Mouse (Mus musculus): ENCODE results near the gene Gjb4. TPM values are rescaled to one million over a fixed set of nuclear protein-coding genes. Genes with fewer than 3 reads are reported as not detected.
A peak's percentile ranks its signal among the peaks of the same experiment; 100 is the strongest.

The Gjb4 gene
- total RNA-seq, 2 experiments from 2014 or later = not detected

GRCm38 (mm10) chr4:127354506-127355485 lies 915 bp upstream of the Gjb4 start:
- DNase-seq (ENCODE audit: low spot score in 2 of 2) = no peak

GRCm38 (mm10) chr4:127352594-127352993 lies 1.3 kb downstream of the Gjb4 start:
- no peak for DNase-seq (ENCODE audit: low spot score in 2 of 2)
- intact Hi-C loops (cut with DNase I) = no loop called here

More at GRCm38 (mm10) chr4:127354506-127355485, 915 bp upstream of the Gjb4 start:
- intact Hi-C loops (cut with DNase I) = no loop called here

- intact Hi-C loops (cut with DNase I) = no loop called here
- no peak for DNase-seq (ENCODE audit: low spot score in 2 of 2)
Measured at GRCm38 (mm10) chr4:127349560-127350300, 4.2 kb downstream of the Gjb4 start.

GRCm38 (mm10) chr4:127345000-127345399 lies 8.9 kb downstream of the Gjb4 start:
- intact Hi-C loops (cut with DNase I) = no loop called here

GRCm38 (mm10) chr4:127341372-127341771 lies 12.5 kb downstream of the Gjb4 start:
- intact Hi-C loops (cut with DNase I) = no loop called here
- DNase-seq (ENCODE audit: low spot score in 2 of 2) = no peak

More at GRCm38 (mm10) chr4:127345000-127345399, 8.9 kb downstream of the Gjb4 start:
- DNase-seq (ENCODE audit: low spot score in 2 of 2) = no peak

GRCm38 (mm10) chr4:127337668-127338067 lies 16.2 kb downstream of the Gjb4 start:
- DNase-seq (ENCODE audit: low spot score in 2 of 2) = no peak
- intact Hi-C loops (cut with DNase I) = no loop called here

- intact Hi-C loops (cut with DNase I) = no loop called here
- DNase-seq (ENCODE audit: low spot score in 2 of 2) = no peak
Measured at GRCm38 (mm10) chr4:127334870-127335504, 18.9 kb downstream of the Gjb4 start.

- intact Hi-C loops (cut with DNase I) = no loop called here
- DNase-seq (ENCODE audit: low spot score in 2 of 2) = no peak
Measured at GRCm38 (mm10) chr4:127331171-127331570, 22.7 kb downstream of the Gjb4 start.

- peak; percentile 36 to 47 for DNase-seq (ENCODE audit: low spot score in 2 of 2)
- intact Hi-C loops (cut with DNase I) = no loop called here
Measured at GRCm38 (mm10) chr4:127330181-127331100, 23.4 kb downstream of the Gjb4 start, which contains the start of gene Gjb3. Gene Gjb3, minus strand, starts transcription at chr4:127330844.

GRCm38 (mm10) chr4:127329751-127330150 lies 24.1 kb downstream of the Gjb4 start:
- DNase-seq (ENCODE audit: low spot score in 2 of 2) = no peak
- intact Hi-C loops (cut with DNase I) = loop anchor here (10.0 kb wide), 1 partner anchor 165 kb away; the partner anchor contains the start of gene Dlgap3

GRCm38 (mm10) chr4:127329046-127329445 lies 24.8 kb downstream of the Gjb4 start:
- intact Hi-C loops (cut with DNase I) = loop anchor here (10.0 kb wide), 1 partner anchor 164 kb away; the partner anchor contains the start of gene Dlgap3
- DNase-seq (ENCODE audit: low spot score in 2 of 2) = no peak

- intact Hi-C loops (cut with DNase I) = loop anchor here (10.0 kb wide), 1 partner anchor 164 kb away; the partner anchor contains the start of gene Dlgap3
- no peak for DNase-seq (ENCODE audit: low spot score in 2 of 2)
Measured at GRCm38 (mm10) chr4:127328378-127328777, 25.5 kb downstream of the Gjb4 start.

- no peak for DNase-seq (ENCODE audit: low spot score in 2 of 2)
- intact Hi-C loops (cut with DNase I) = loop anchor here (10.0 kb wide), 1 partner anchor 163 kb away; the partner anchor contains the start of gene Dlgap3
Measured at GRCm38 (mm10) chr4:127327749-127328148, 26.1 kb downstream of the Gjb4 start.

- no peak for DNase-seq (ENCODE audit: low spot score in 2 of 2)
- intact Hi-C loops (cut with DNase I) = loop anchor here (10.0 kb wide), 1 partner anchor 162 kb away; the partner anchor contains the start of gene Dlgap3
Measured at GRCm38 (mm10) chr4:127327258-127327657, 26.6 kb downstream of the Gjb4 start.

GRCm38 (mm10) chr4:127325276-127325675 lies 28.6 kb downstream of the Gjb4 start:
- intact Hi-C loops (cut with DNase I) = loop anchor here (10.0 kb wide), 1 partner anchor 160 kb away; the partner anchor contains the start of gene Dlgap3
- DNase-seq (ENCODE audit: low spot score in 2 of 2) = no peak

GRCm38 (mm10) chr4:127324759-127325158 lies 29.1 kb downstream of the Gjb4 start:
- intact Hi-C loops (cut with DNase I) = loop anchor here (10.0 kb wide), 1 partner anchor 160 kb away; the partner anchor contains the start of gene Dlgap3
- peak; percentile 86 to 88 for DNase-seq (ENCODE audit: low spot score in 2 of 2)

- DNase-seq (ENCODE audit: low spot score in 2 of 2) = no peak
- intact Hi-C loops (cut with DNase I) = loop anchor here (10.0 kb wide), 1 partner anchor 159 kb away; the partner anchor contains the start of gene Dlgap3
Measured at GRCm38 (mm10) chr4:127324296-127324695, 29.6 kb downstream of the Gjb4 start.

- intact Hi-C loops (cut with DNase I) = loop anchor here (10.0 kb wide), 1 partner anchor 159 kb away; the partner anchor contains the start of gene Dlgap3
- no peak for DNase-seq (ENCODE audit: low spot score in 2 of 2)
Measured at GRCm38 (mm10) chr4:127323651-127324050, 30.2 kb downstream of the Gjb4 start.

Data from left cerebral cortex, postnatal 14 days (tissue).